Mouse (Mus musculus): Measurements from ENCODE around the gene Elf2.

DNA sequence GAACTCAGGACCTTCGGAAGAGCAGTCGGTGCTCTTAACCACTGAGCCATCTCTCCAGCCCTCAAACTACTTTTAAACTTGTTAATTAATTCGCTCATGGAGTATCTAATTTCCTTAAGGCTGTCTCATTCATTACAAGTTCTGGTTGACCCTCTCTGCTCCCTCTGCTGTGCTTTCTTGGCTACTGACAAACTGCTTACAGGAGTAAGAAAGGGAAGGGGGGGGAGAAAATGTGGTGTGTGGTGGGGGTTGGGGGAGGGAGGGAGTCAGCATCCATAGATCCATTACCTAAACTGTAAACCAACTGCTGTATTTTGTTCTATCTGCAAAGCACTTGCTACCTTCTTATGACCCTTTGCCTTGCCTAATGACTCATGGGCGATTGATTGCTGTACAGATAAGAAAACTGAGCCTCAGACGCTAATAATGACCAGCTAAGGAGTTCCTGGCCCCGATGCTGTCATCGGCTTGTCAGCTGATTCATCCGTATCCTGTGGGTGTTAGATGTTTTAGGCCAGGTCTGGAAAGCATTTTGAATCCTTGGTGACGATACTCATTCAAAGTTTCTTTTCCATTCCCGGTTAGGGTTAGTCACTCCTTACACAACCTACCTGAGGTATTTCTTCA is 117.5 kb downstream of the Elf2 start:
- TF ChIP-seq MAZ (IDR thresholded peaks at IDR 0.05; ENCODE audit: low read depth, low read length): no peak
- no peak for TF ChIP-seq TAL1 (IDR thresholded peaks at IDR 0.05; ENCODE audit: low read length)
- TF ChIP-seq ZNF384 (IDR thresholded peaks at IDR 0.05; ENCODE audit: low read depth, low read length): no peak
- TF ChIP-seq CTCF (IDR thresholded peaks at IDR 0.05 in 2 of 3, conservative IDR thresholded peaks at IDR 0.05 in 1 of 3; ENCODE audit: control insufficient read depth in 1 of 3, insufficient read depth in 1 of 3, low read depth in 2 of 3, low read length in 3 of 3, poor library complexity in 1 of 3, severe bottlenecking in 1 of 3): no peak
- no peak for TF ChIP-seq POLR2A (IDR thresholded peaks at IDR 0.05; ENCODE audit: control insufficient read depth in 1 of 2, insufficient read depth in 1 of 2, low read depth in 1 of 2, low read length in 2 of 2, poor library complexity in 1 of 2)
- TF ChIP-seq CHD2 (IDR thresholded peaks at IDR 0.05; ENCODE audit: low read length): no peak
- TF ChIP-seq MYB (IDR thresholded peaks at IDR 0.05; ENCODE audit: low read depth, low read length): no peak
- peak; percentile 76 for TF ChIP-seq GATA1 (IDR thresholded peaks at IDR 0.05; ENCODE audit: low read depth, low read length)
